In genomic region chr5:115938999-115939398, GRCm38 (mm10) we compare ENCODE assay signal across 23 mouse cellular contexts.
DNase-seq lines count a peak whose midpoint lies in the region; ATAC-seq lines count a peak whose summit lies in the region.
"Had no signal": no experiment of that assay in that cellular context is flagged by ENCODE, and none has a peak within 500 bp of the region (broad histone marks: within the 10 kb centered on the region; RNA-seq: fewer than 3 reads in every experiment).

No protein-coding gene starts in this region.

- ATAC-seq in CD4-positive, CD25-positive, alpha-beta regulatory T cell, adult 4 months: peak; percentile 54
- ATAC-seq: activated CD4-positive, CD25-positive, alpha-beta regulatory T cell, adult 4 months; forebrain, embryonic 13.5 days; forebrain, embryonic 16.5 days; hindbrain, postnatal 0 days; intestine, embryonic 15.5 days had no signal

- peak; percentile 63 for DNase-seq in right cerebral cortex, adult 18-20 months
- no peak for DNase-seq in right cerebral cortex, postnatal 4 days
- peak; percentile 45 for DNase-seq in induced T-regulatory cell, adult 2 months (ENCODE audit: low read depth)
- DNase-seq in adrenal gland, postnatal 10 days: no peak
- DNase-seq in cerebellum, postnatal 14 days: no peak
- no peak for DNase-seq in layer of hippocampus, postnatal 10 days (ENCODE audit: low spot score in 2 of 2)
- DNase-seq: adrenal gland, adult 8-10 months; adrenal gland, postnatal 36 days; cerebellum, adult 11 months; cerebellum, adult 2 months; cerebellum, adult 9-11 months; cerebellum, postnatal 36 days; gastrocnemius, postnatal 25 days; heart, adult 18-20 months; heart, postnatal 14 days; heart, postnatal 4 days; kidney, adult 11 months had no signal

Comparison
In these comparisons a context has a peak if more than half of its experiments do, and no peak if none do; other contexts are left out.
1. DNase-seq: peak in right cerebral cortex, adult 18-20 months (single experiment) and induced T-regulatory cell, adult 2 months (single experiment); none in right cerebral cortex, postnatal 4 days (single experiment), adrenal gland, postnatal 10 days (single experiment), cerebellum, postnatal 14 days (0 of 2) and layer of hippocampus, postnatal 10 days (0 of 2).